Mouse (Mus musculus) small intestine, adult 2 months (tissue): ENCODE results near the gene Crhr2.

Source experiments
- CTCF ChIP-seq: fragments of 200-500 bp; IDR thresholded peaks from 2 replicates; pipeline ENCODE4 v1.5.1; 2012; ENCODE audit warnings: low read depth, mild to moderate bottlenecking, control low read depth, inconsistent platforms, low read length, moderate library complexity, mixed read lengths; ENCODE audit not compliant: insufficient replicate concordance, insufficient read length; ENCODE audit errors: extremely low read depth
- POLR2A ChIP-seq: fragments of 200-500 bp; IDR thresholded peaks from 2 replicates; pipeline ENCODE4 v1.6.1; 2012; ENCODE audit warnings: low read depth, mild to moderate bottlenecking, control low read depth, inconsistent platforms, low read length, moderate library complexity

DNA sequence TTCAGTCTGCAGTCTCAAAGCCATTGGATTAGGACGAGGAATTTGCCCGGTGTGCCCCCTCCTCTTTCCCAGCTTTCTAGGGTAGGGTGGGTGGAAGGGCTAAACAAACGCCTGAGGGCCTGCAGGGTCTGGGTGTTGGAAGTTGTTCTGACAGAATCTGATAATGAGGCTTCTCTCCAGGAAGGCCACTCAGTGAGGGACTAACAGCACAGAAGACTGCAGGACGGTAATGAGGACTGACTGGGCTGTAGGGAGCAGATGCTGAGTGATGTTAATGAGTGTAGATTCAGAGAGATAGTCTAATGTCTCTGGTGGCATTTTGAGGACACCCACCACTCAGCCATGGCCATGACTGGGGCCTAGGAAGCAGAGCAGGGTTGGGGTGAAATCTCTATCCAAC is 45.5 kb downstream of the Crhr2 start:
- TF ChIP-seq CTCF, result no peak
- TF ChIP-seq POLR2A, result no peak
